Mouse (Mus musculus): ENCODE results near the gene Uhmk1.
"Not testable (repeated sequence)": the region's sequence is repeated elsewhere in the genome, so short reads cannot be mapped to it uniquely, and the experiment has no call there.

The Uhmk1 gene

GRCm38 (mm10) chr1:170214757-170215522 is at the start of gene Uhmk1:
Gene Uhmk1, minus strand, starts transcription at chr1:170215397.
- CTCF ChIA-PET = no interaction called here
- POLR2A ChIA-PET = interaction anchor here in 2 of 4 experiments (0.5 to 0.9 kb wide), 2 partner anchors 17 to 40 kb away, joined by 3 read pairs; partner anchors contain the start of gene Uap1 (in 1 of the 2)

GRCm38 (mm10) chr1:170255560-170255910 is 40.3 kb upstream of the Uhmk1 start:
- POLR2A ChIA-PET = no interaction called here
- CTCF ChIA-PET = no interaction called here

GRCm38 (mm10) chr1:170254893-170255559 is 39.8 kb upstream of the Uhmk1 start:
- POLR2A ChIA-PET = interaction anchor here in 1 of 4 experiments (0.8 kb wide), 1 partner anchor 155 kb away, joined by 3 read pairs; no protein-coding TSS in a partner anchor

GRCm38 (mm10) chr1:170245016-170245415 is 29.8 kb upstream of the Uhmk1 start:
- ChIA-PET CTCF (no interaction called here), POLR2A (no interaction called here)

More at GRCm38 (mm10) chr1:170254893-170255559, 39.8 kb upstream of the Uhmk1 start:
- CTCF ChIA-PET = no interaction called here

GRCm38 (mm10) chr1:170232688-170233087 is 17.5 kb upstream of the Uhmk1 start, which contains the start of gene Sh2d1b2:
Gene Sh2d1b2, plus strand, starts transcription at chr1:170232749.
- CTCF ChIA-PET, POLR2A ChIA-PET: not testable (repeated sequence)

GRCm38 (mm10) chr1:170223276-170223675 is 8.1 kb upstream of the Uhmk1 start:
- ChIA-PET CTCF (no interaction called here), POLR2A (interaction anchor here in 1 of 4 experiments (1.2 kb wide), 1 partner anchor 42 kb away, joined by 5 read pairs; no protein-coding TSS in a partner anchor)

- CTCF ChIA-PET = no interaction called here
- POLR2A ChIA-PET = no interaction called here
Measured at GRCm38 (mm10) chr1:170220351-170220750, 5.2 kb upstream of the Uhmk1 start.

- ChIA-PET POLR2A (interaction anchor here in 1 of 4 experiments (1.4 kb wide), 1 partner anchor 62 kb away, joined by 4 read pairs; no protein-coding TSS in a partner anchor), CTCF (interaction anchor here (0.5 to 3.0 kb wide), 9 partner anchors 27 to 395 kb away, joined by 3 to 16 read pairs (median 4); no protein-coding TSS in a partner anchor)
Measured at GRCm38 (mm10) chr1:170218091-170218884, 3.1 kb upstream of the Uhmk1 start.

- POLR2A ChIA-PET = interaction anchor here in 2 of 4 experiments (0.5 to 1.1 kb wide), 2 partner anchors 15 to 41 kb away, joined by 3 read pairs; partner anchors contain the start of gene Uap1 (in 1 of the 2)
- CTCF ChIA-PET = no interaction called here
Measured at GRCm38 (mm10) chr1:170215590-170215989, 393 bp upstream of the Uhmk1 start.

- CTCF ChIA-PET = no interaction called here
- POLR2A ChIA-PET = interaction anchor here in 1 of 4 experiments (0.9 kb wide), 1 partner anchor 16 kb away, joined by 3 read pairs; no protein-coding TSS in a partner anchor
Measured at GRCm38 (mm10) chr1:170214383-170214756, 827 bp downstream of the Uhmk1 start.

- ChIA-PET CTCF (no interaction called here), POLR2A (interaction anchor here in 1 of 4 experiments (0.6 to 0.7 kb wide), 2 partner anchors 9 to 1733 kb away, joined by 3 to 6 read pairs; no protein-coding TSS in a partner anchor)
Measured at GRCm38 (mm10) chr1:170213181-170213879, 1.9 kb downstream of the Uhmk1 start.

GRCm38 (mm10) chr1:170206395-170206794 is 8.8 kb downstream of the Uhmk1 start:
- POLR2A ChIA-PET = interaction anchor here in 1 of 4 experiments (1.0 kb wide), 1 partner anchor 379 kb away, joined by 3 read pairs; no protein-coding TSS in a partner anchor
- CTCF ChIA-PET = no interaction called here

GRCm38 (mm10) chr1:170200379-170200778 is 14.8 kb downstream of the Uhmk1 start:
- CTCF ChIA-PET = interaction anchor here (0.6 to 1.9 kb wide), 14 partner anchors 9 to 413 kb away, joined by 3 to 14 read pairs (median 4); partner anchors contain the start of gene Nos1ap (in 1 of the 4)
- POLR2A ChIA-PET = interaction anchor here in 2 of 4 experiments (0.7 to 2.3 kb wide), 9 partner anchors 9 to 290 kb away, joined by 3 to 17 read pairs (median 3); partner anchors contain the start of gene Uap1 (in 1 of the 2)

GRCm38 (mm10) chr1:170196211-170196610 is 19.0 kb downstream of the Uhmk1 start:
- CTCF ChIA-PET = no interaction called here
- POLR2A ChIA-PET = interaction anchor here in 1 of 4 experiments (0.8 to 1.5 kb wide), 2 partner anchors 10 to 25 kb away, joined by 3 read pairs; no protein-coding TSS in a partner anchor

GRCm38 (mm10) chr1:170191925-170192324 is 23.3 kb downstream of the Uhmk1 start:
- POLR2A ChIA-PET = interaction anchor here in 2 of 4 experiments (0.6 to 2.7 kb wide), 4 partner anchors 9 to 26 kb away, joined by 3 to 17 read pairs (median 5); no protein-coding TSS in a partner anchor
- CTCF ChIA-PET = interaction anchor here in 3 of 4 experiments (0.5 to 1.6 kb wide), 6 partner anchors 8 to 151 kb away, joined by 3 to 14 read pairs (median 4); no protein-coding TSS in a partner anchor

- POLR2A ChIA-PET = interaction anchor here in 2 of 4 experiments (0.6 to 2.6 kb wide), 3 partner anchors 15 to 249 kb away, joined by 5 to 9 read pairs (median 6); partner anchors contain the start of gene Uap1 (in 1 of the 2)
- CTCF ChIA-PET = no interaction called here
Measured at GRCm38 (mm10) chr1:170190225-170190624, 25.0 kb downstream of the Uhmk1 start.

- CTCF ChIA-PET = no interaction called here
- POLR2A ChIA-PET = interaction anchor here in 1 of 4 experiments (1.2 kb wide), 1 partner anchor 37 kb away, joined by 3 read pairs; no protein-coding TSS in a partner anchor
Measured at GRCm38 (mm10) chr1:170188601-170189000, 26.6 kb downstream of the Uhmk1 start.

- POLR2A ChIA-PET = interaction anchor here in 2 of 4 experiments (0.9 to 1.7 kb wide), 3 partner anchors 9 to 11 kb away, joined by 3 to 9 read pairs (median 3); partner anchors contain the start of gene Uap1 (in 1 of the 2)
- CTCF ChIA-PET = interaction anchor here in 1 of 4 experiments (1.1 kb wide), 1 partner anchor 12 kb away, joined by 3 read pairs; the partner anchor contains the start of gene Uap1
Measured at GRCm38 (mm10) chr1:170186531-170186930, 28.7 kb downstream of the Uhmk1 start.

Data from embryonic stem cell, embryonic (primary cell).